Mouse (Mus musculus) CH12.LX (cell line): ENCODE measurements around the gene Pdzd8. TPM values are rescaled to one million over a fixed set of nuclear protein-coding genes. Genes with fewer than 3 reads are reported as not detected.

Experiments used
- DNase-seq: peaks from one replicate; pipeline ENCODE4 v3.0.0-alpha.2; 2013; ENCODE audit errors: extremely low read depth
- H3K27ac ChIP-seq: 2 replicates; pipeline ENCODE4 v1.5.1; 2012; ENCODE audit warnings: low read depth, mild to moderate bottlenecking, control low read depth, moderate library complexity; ENCODE audit not compliant: insufficient read depth
- H3K27me3 ChIP-seq: replicated peaks from 2 replicates; pipeline ENCODE3; 2012; ENCODE audit warnings: inconsistent platforms
- H3K36me3 ChIP-seq, 2 experiments: replicated peaks in 1 of 2; 2 replicates each; pipeline versions ENCODE3 to v1.6.1; 2012; ENCODE audit warnings: inconsistent platforms in 1 of 2, low read length in 1 of 2, mild to moderate bottlenecking in 1 of 2, mixed read lengths in 1 of 2, moderate library complexity in 1 of 2; ENCODE audit not compliant: control insufficient read depth in 1 of 2, insufficient read depth in 1 of 2
- H3K4me1 ChIP-seq, 2 experiments: 2 replicates each; pipeline ENCODE4 v1.6.1; 2012; ENCODE audit warnings: inconsistent platforms in 1 of 2, moderate library complexity in 1 of 2; ENCODE audit not compliant: insufficient read depth in 2 of 2, control insufficient read depth in 1 of 2
- H3K4me2 ChIP-seq: 2 replicates; pipeline ENCODE4 v1.6.1; 2012; ENCODE audit warnings: low read depth, mild to moderate bottlenecking, control low read depth; ENCODE audit not compliant: poor library complexity, insufficient read depth, severe bottlenecking
- H3K4me3 ChIP-seq, 3 experiments: fragments of 150-350 bp in 1 of 3; sonication (generic) in 1 of 3; replicated peaks in 1 of 3; 2 replicates each; pipeline versions ENCODE3 to v1.5.1; 2011 to 2012; ENCODE audit warnings: low read depth in 2 of 3, low read length in 2 of 3, mild to moderate bottlenecking in 2 of 3, moderate library complexity in 2 of 3, control low read depth in 1 of 3, improper control_type of control experiment in 1 of 3, inconsistent platforms in 1 of 3, mixed read lengths in 1 of 3; ENCODE audit not compliant: poor library complexity in 1 of 3
- H3K79me2 ChIP-seq: replicated peaks from 2 replicates; pipeline ENCODE4 v1.6.1; 2012; ENCODE audit warnings: mild to moderate bottlenecking, moderate library complexity; ENCODE audit not compliant: control insufficient read depth, poor library complexity, insufficient read depth, severe bottlenecking; ENCODE audit errors: extremely low read depth
- H3K9ac ChIP-seq: 2 replicates; pipeline ENCODE4 v1.6.1; 2012; ENCODE audit warnings: low read depth, mild to moderate bottlenecking, control low read depth, moderate library complexity; ENCODE audit not compliant: insufficient read depth
- H3K9me3 ChIP-seq: replicated peaks from 2 replicates; pipeline ENCODE3; 2012; ENCODE audit warnings: low read length, inconsistent platforms, mixed read lengths
- JUN ChIP-seq: IDR thresholded peaks from 2 replicates; pipeline ENCODE4 v1.6.1; 2011; ENCODE audit warnings: low read depth, mild to moderate bottlenecking, low read length, improper control_type of control experiment, moderate library complexity; ENCODE audit not compliant: insufficient read depth
- dilution Hi-C: fragments of 300-500 bp; cut with MboI; formaldehyde crosslinking; loops from 2 replicates; pipeline ENCODE4 v1.14.3; 2020; ENCODE audit warnings: low sequenced_read_pairs; ENCODE audit not compliant: extremely low pct_unique_long_range_greater_than_20kb, extremely low pct_ligation_motif_present
- in situ Hi-C: fragments of 300-500 bp; cut with MboI; formaldehyde crosslinking; loops from 3 replicates; pipeline ENCODE4 v1.14.3; 2019; ENCODE audit warnings: low sequenced_read_pairs, low pct_ligation_motif_present, low pct_unique_long_range_greater_than_20kb, mixed read lengths
- polyA plus RNA-seq: library from polyadenylated mRNA; unstranded; fragments of >175 nt; gene quantifications from 2 replicates; pipeline ENCODE4 v1.2.1, GENCODE M21; 2012; ENCODE audit warnings: low read depth; ENCODE audit not compliant: insufficient read length
- total RNA-seq, 2 experiments: library from RNA; depleted of rRNA; stranded (reverse); fragments of 300-350 nt in 1 of 2; fragments of >200 nt in 1 of 2; gene quantifications; 2 replicates each; pipeline ENCODE4 v1.2.3; 2012 to 2014

The Pdzd8 gene
- total and polyA plus RNA-seq, 3 experiments = 14.5 to 22.8 (median 20.2) TPM

DNA sequence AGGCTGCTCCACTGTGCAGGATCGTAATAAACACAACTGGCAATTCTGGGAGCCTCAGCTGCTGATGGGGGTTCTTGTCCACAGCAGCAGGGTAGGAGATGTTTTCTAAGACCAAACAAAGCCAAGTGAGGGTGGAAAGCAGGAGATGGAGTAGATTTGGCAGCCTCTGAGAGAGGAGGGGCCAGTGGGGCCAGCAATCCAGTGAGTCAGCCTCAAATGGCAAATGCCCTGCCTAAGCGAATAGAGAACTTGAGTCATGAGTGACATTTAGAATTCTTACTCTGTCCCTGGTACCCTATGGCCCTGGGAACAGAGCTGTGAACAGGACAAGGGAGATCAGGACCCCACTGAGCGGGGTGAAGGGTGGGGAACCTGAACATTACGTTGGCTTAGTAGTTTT is 97.4 kb downstream of the Pdzd8 start:
- no peaks in the 10 kb centered on the region for H3K36me3 ChIP-seq
- H3K4me2 ChIP-seq = no peak overlapping the region
- no peak for TF ChIP-seq JUN
- TF ChIP-seq, all 38 proteins: peak for 0
- Histone ChIP-seq H3K4me1 (no peaks in the 10 kb centered on the region), H3K9ac (no peak overlapping the region), H3K27me3 (no peaks in the 10 kb centered on the region), H3K4me3 (no peak overlapping the region), H3K9me3 (no peaks in the 10 kb centered on the region), H3K27ac (no peak overlapping the region), H3K79me2 (no peaks in the 10 kb centered on the region)
- DNase-seq = no peak
- in situ Hi-C loops (no loop called here), dilution Hi-C loops (no loop called here)

Other genes with a start within 250 kb of the Pdzd8 start
- not detected in 2 replicates for gene Vax1, start 175.7 kb downstream of the Pdzd8 start, total RNA-seq (2012; rRNA removed)
- not detected in 2 replicates for gene Vax1, start 175.7 kb downstream of the Pdzd8 start, total RNA-seq (2014; rRNA removed)
- gene Vax1, start 175.7 kb downstream of the Pdzd8 start, polyA plus RNA-seq = not detected in 2 replicates
- gene Kcnk18, start 126.6 kb downstream of the Pdzd8 start, total RNA-seq (2012; rRNA removed) = not detected in 2 replicates
- not detected in 2 replicates for gene Kcnk18, start 126.6 kb downstream of the Pdzd8 start, total RNA-seq (2014; rRNA removed)
- gene Kcnk18, start 126.6 kb downstream of the Pdzd8 start, polyA plus RNA-seq = not detected in 2 replicates
- gene Slc18a2, start 84.9 kb downstream of the Pdzd8 start, total RNA-seq (2012; rRNA removed) = 0.04 TPM in 2 replicates
- gene Slc18a2, start 84.9 kb downstream of the Pdzd8 start, total RNA-seq (2014; rRNA removed) = not detected in 2 replicates
- 0.50 and 0.86 TPM in 2 replicates for gene Slc18a2, start 84.9 kb downstream of the Pdzd8 start, polyA plus RNA-seq
- gene Rps12-ps3, start 23.5 kb downstream of the Pdzd8 start, total RNA-seq (2012; rRNA removed) = 329 and 567 TPM in 2 replicates
- 1,801 and 1,885 TPM in 2 replicates for gene Rps12-ps3, start 23.5 kb downstream of the Pdzd8 start, total RNA-seq (2014; rRNA removed)
- 2,237 and 3,509 TPM in 2 replicates for gene Rps12-ps3, start 23.5 kb downstream of the Pdzd8 start, polyA plus RNA-seq
- not detected in 2 replicates for gene Emx2, start 112.6 kb upstream of the Pdzd8 start, total RNA-seq (2012; rRNA removed)
- gene Emx2, start 112.6 kb upstream of the Pdzd8 start, total RNA-seq (2014; rRNA removed) = not detected in 2 replicates
- gene Emx2, start 112.6 kb upstream of the Pdzd8 start, polyA plus RNA-seq = not detected in 2 replicates